Mouse (Mus musculus): ENCODE measurements at regions not wholly inside any gene's neighbourhood (a gene's known extent, or its start where the extent isn't known, plus 50 kb on each side); places are given as distances from the start of the nearest gene placed in this dataset.

GRCm38 (mm10) chr10:44749206-44749605, 220.9 kb upstream of the Prdm1 start:
- no peaks in the 10 kb centered on the region for H3K27me3 ChIP-seq (ENCODE audit: control insufficient read depth, insufficient read depth, insufficient read length)
- TF ChIP-seq USF1 (IDR thresholded peaks at IDR 0.05; ENCODE audit: low read depth) (peak; percentile 77), MAX (IDR thresholded peaks at IDR 0.05) (no peak)
- H3K4me3 ChIP-seq (ENCODE audit: insufficient read depth, poor library complexity, severe bottlenecking) = no peak overlapping the region
- H3K36me3 ChIP-seq (ENCODE audit: control insufficient read depth, insufficient read depth) = no peaks in the 10 kb centered on the region
- no peaks in the 10 kb centered on the region for H3K79me3 ChIP-seq (ENCODE audit: low read depth)
- H3K79me2 ChIP-seq (ENCODE audit: control insufficient read depth, insufficient read depth) = no peaks in the 10 kb centered on the region
- no peak overlapping the region for H3ac ChIP-seq (ENCODE audit: control insufficient read depth, insufficient read length, low read depth)

GRCm38 (mm10) chr10:44747419-44747818, 219.1 kb upstream of the Prdm1 start:
- no peak overlapping the region for H3ac ChIP-seq (ENCODE audit: control insufficient read depth, insufficient read length, low read depth)
- no peaks in the 10 kb centered on the region for H3K79me2 ChIP-seq (ENCODE audit: control insufficient read depth, insufficient read depth)
- no peak overlapping the region for H3K4me3 ChIP-seq (ENCODE audit: insufficient read depth, poor library complexity, severe bottlenecking)
- no peaks in the 10 kb centered on the region for H3K27me3 ChIP-seq (ENCODE audit: control insufficient read depth, insufficient read depth, insufficient read length)
- no peaks in the 10 kb centered on the region for H3K79me3 ChIP-seq (ENCODE audit: low read depth)
- TF ChIP-seq MAX (IDR thresholded peaks at IDR 0.05) (no peak), CTCF (IDR thresholded peaks at IDR 0.05; ENCODE audit: control insufficient read depth, insufficient read depth, insufficient read length) (no peak), USF1 (IDR thresholded peaks at IDR 0.05; ENCODE audit: low read depth) (no peak), FOSL1 (IDR thresholded peaks at IDR 0.05; ENCODE audit: insufficient read depth, low read length, poor library complexity, severe bottlenecking) (no peak)
- no peaks in the 10 kb centered on the region for H3K36me3 ChIP-seq (ENCODE audit: control insufficient read depth, insufficient read depth)

- Histone ChIP-seq H3K79me2 (ENCODE audit: control insufficient read depth, insufficient read depth) (no peaks in the 10 kb centered on the region), H3K79me3 (ENCODE audit: low read depth) (no peaks in the 10 kb centered on the region), H3ac (ENCODE audit: control insufficient read depth, insufficient read length, low read depth) (no peak overlapping the region), H3K4me3 (ENCODE audit: insufficient read depth, poor library complexity, severe bottlenecking) (no peak overlapping the region), H3K36me3 (ENCODE audit: control insufficient read depth, insufficient read depth) (no peaks in the 10 kb centered on the region), H3K27me3 (ENCODE audit: control insufficient read depth, insufficient read depth, insufficient read length) (no peaks in the 10 kb centered on the region)
- no peak for TF ChIP-seq USF1 (IDR thresholded peaks at IDR 0.05; ENCODE audit: low read depth)
- no peak for TF ChIP-seq CEBPB (IDR thresholded peaks at IDR 0.05; ENCODE audit: low read depth)
- no peak for TF ChIP-seq MYOG (IDR thresholded peaks at IDR 0.05; ENCODE audit: control insufficient read depth, extremely low read depth, insufficient read length)
These were observed 215.9 kb upstream of the Prdm1 start for GRCm38 (mm10) chr10:44744221-44744620.

- TF ChIP-seq MYOG (IDR thresholded peaks at IDR 0.05; ENCODE audit: control insufficient read depth, extremely low read depth, insufficient read length) (no peak), USF1 (IDR thresholded peaks at IDR 0.05; ENCODE audit: low read depth) (no peak), MYOD1 (IDR thresholded peaks at IDR 0.05; ENCODE audit: control insufficient read depth, insufficient read length, low read depth) (no peak), FOSL1 (IDR thresholded peaks at IDR 0.05; ENCODE audit: insufficient read depth, low read length, poor library complexity, severe bottlenecking) (no peak), CTCF (IDR thresholded peaks at IDR 0.05; ENCODE audit: control insufficient read depth, insufficient read depth, insufficient read length) (no peak)
- H3K36me3 ChIP-seq (ENCODE audit: control insufficient read depth, insufficient read depth) = no peaks in the 10 kb centered on the region
- H3K4me3 ChIP-seq (ENCODE audit: insufficient read depth, poor library complexity, severe bottlenecking) = no peak overlapping the region
- H3K79me3 ChIP-seq (ENCODE audit: low read depth) = no peaks in the 10 kb centered on the region
- no peak overlapping the region for H3ac ChIP-seq (ENCODE audit: control insufficient read depth, insufficient read length, low read depth)
- no peaks in the 10 kb centered on the region for H3K27me3 ChIP-seq (ENCODE audit: control insufficient read depth, insufficient read depth, insufficient read length)
- no peaks in the 10 kb centered on the region for H3K79me2 ChIP-seq (ENCODE audit: control insufficient read depth, insufficient read depth)
These were observed 205.3 kb upstream of the Prdm1 start for GRCm38 (mm10) chr10:44733641-44734040.

- no peak overlapping the region for H3ac ChIP-seq (ENCODE audit: control insufficient read depth, insufficient read length, low read depth)
- no peaks in the 10 kb centered on the region for H3K36me3 ChIP-seq (ENCODE audit: control insufficient read depth, insufficient read depth)
- no peaks in the 10 kb centered on the region for H3K27me3 ChIP-seq (ENCODE audit: control insufficient read depth, insufficient read depth, insufficient read length)
- no peak overlapping the region for H3K4me3 ChIP-seq (ENCODE audit: insufficient read depth, poor library complexity, severe bottlenecking)
- H3K79me2 ChIP-seq (ENCODE audit: control insufficient read depth, insufficient read depth) = no peaks in the 10 kb centered on the region
- no peaks in the 10 kb centered on the region for H3K79me3 ChIP-seq (ENCODE audit: low read depth)
- TF ChIP-seq MAX (IDR thresholded peaks at IDR 0.05) (no peak), FOSL1 (IDR thresholded peaks at IDR 0.05; ENCODE audit: insufficient read depth, low read length, poor library complexity, severe bottlenecking) (no peak), CTCF (IDR thresholded peaks at IDR 0.05; ENCODE audit: control insufficient read depth, insufficient read depth, insufficient read length) (no peak), MYOG (IDR thresholded peaks at IDR 0.05; ENCODE audit: control insufficient read depth, extremely low read depth, insufficient read length) (no peak)
These were observed 202.4 kb upstream of the Prdm1 start for GRCm38 (mm10) chr10:44730721-44731120.

- Histone ChIP-seq H3K79me2 (ENCODE audit: control insufficient read depth, insufficient read depth) (no peaks in the 10 kb centered on the region), H3ac (ENCODE audit: control insufficient read depth, insufficient read length, low read depth) (no peak overlapping the region), H3K36me3 (ENCODE audit: control insufficient read depth, insufficient read depth) (no peaks in the 10 kb centered on the region), H3K4me3 (ENCODE audit: insufficient read depth, poor library complexity, severe bottlenecking) (no peak overlapping the region), H3K27me3 (ENCODE audit: control insufficient read depth, insufficient read depth, insufficient read length) (no peaks in the 10 kb centered on the region), H3K79me3 (ENCODE audit: low read depth) (no peaks in the 10 kb centered on the region)
- TF ChIP-seq CTCF (IDR thresholded peaks at IDR 0.05; ENCODE audit: control insufficient read depth, insufficient read depth, insufficient read length) (no peak), MAX (IDR thresholded peaks at IDR 0.05) (no peak), MYOD1 (IDR thresholded peaks at IDR 0.05; ENCODE audit: control insufficient read depth, insufficient read length, low read depth) (no peak), CEBPB (IDR thresholded peaks at IDR 0.05; ENCODE audit: low read depth) (no peak), MYOG (IDR thresholded peaks at IDR 0.05; ENCODE audit: control insufficient read depth, extremely low read depth, insufficient read length) (no peak), FOSL1 (IDR thresholded peaks at IDR 0.05; ENCODE audit: insufficient read depth, low read length, poor library complexity, severe bottlenecking) (no peak), USF1 (IDR thresholded peaks at IDR 0.05; ENCODE audit: low read depth) (no peak)
These were observed 200.7 kb upstream of the Prdm1 start for GRCm38 (mm10) chr10:44728963-44729362.
